Mouse (Mus musculus): ENCODE measurements around the gene Thoc3. TPM values are rescaled to one million over a fixed set of nuclear protein-coding genes. Genes with fewer than 3 reads are reported as not detected.
A peak's percentile ranks its signal among the peaks of the same experiment; 100 is the strongest.

The Thoc3 gene
- polyA plus RNA-seq, 1 experiment: 21.0 TPM

- H3K4me1 ChIP-seq (ENCODE audit: control insufficient read depth, insufficient read depth, insufficient read length): no peaks in the 10 kb centered on the region
- H3K27me3 ChIP-seq (ENCODE audit: control insufficient read depth, insufficient read depth, low read length): no peaks in the 10 kb centered on the region
- WGBS: 34% methylated on average over 19 of the region's 19 CpGs
- no peak overlapping the region for H3K4me3 ChIP-seq (ENCODE audit: extremely low read depth, insufficient read depth, insufficient read length)
- no peaks in the 10 kb centered on the region for H3K36me3 ChIP-seq (ENCODE audit: control insufficient read depth, insufficient read depth, low read length)
- no peak for TF ChIP-seq POLR2A (IDR thresholded peaks at IDR 0.05; ENCODE audit: low read depth, low read length)
- TF ChIP-seq CTCF (IDR thresholded peaks at IDR 0.05; ENCODE audit: extremely low read depth, insufficient read depth, insufficient read length, insufficient replicate concordance): peak; percentile 98
- no peak overlapping the region for H3K27ac ChIP-seq (ENCODE audit: insufficient read depth, low read length)
- DNase-seq (ENCODE audit: low read depth in 1 of 2, low spot score in 2 of 2): peak; percentile 54 to 78
These were observed 21.8 kb downstream of the Thoc3 start for GRCm38 (mm10) chr13:54446686-54447495.

- H3K27ac ChIP-seq (ENCODE audit: insufficient read depth, low read length): no peak overlapping the region
- 92% methylated on average over 3 of the region's 3 CpGs for WGBS
- no peaks in the 10 kb centered on the region for H3K27me3 ChIP-seq (ENCODE audit: control insufficient read depth, insufficient read depth, low read length)
- TF ChIP-seq CTCF (IDR thresholded peaks at IDR 0.05; ENCODE audit: extremely low read depth, insufficient read depth, insufficient read length, insufficient replicate concordance) (no peak), POLR2A (IDR thresholded peaks at IDR 0.05; ENCODE audit: low read depth, low read length) (no peak)
- no peaks in the 10 kb centered on the region for H3K36me3 ChIP-seq (ENCODE audit: control insufficient read depth, insufficient read depth, low read length)
- no peaks in the 10 kb centered on the region for H3K4me1 ChIP-seq (ENCODE audit: control insufficient read depth, insufficient read depth, insufficient read length)
- no peak overlapping the region for H3K4me3 ChIP-seq (ENCODE audit: extremely low read depth, insufficient read depth, insufficient read length)
- no peak for DNase-seq (ENCODE audit: low read depth in 1 of 2, low spot score in 2 of 2)
These were observed 25.0 kb downstream of the Thoc3 start for GRCm38 (mm10) chr13:54443693-54444092.

GRCm38 (mm10) chr13:54439912-54440311, 28.7 kb downstream of the Thoc3 start:
- Histone ChIP-seq H3K4me3 (ENCODE audit: extremely low read depth, insufficient read depth, insufficient read length) (no peak overlapping the region), H3K27ac (ENCODE audit: insufficient read depth, low read length) (no peak overlapping the region), H3K4me1 (ENCODE audit: control insufficient read depth, insufficient read depth, insufficient read length) (no peaks in the 10 kb centered on the region), H3K27me3 (ENCODE audit: control insufficient read depth, insufficient read depth, low read length) (no peaks in the 10 kb centered on the region), H3K36me3 (ENCODE audit: control insufficient read depth, insufficient read depth, low read length) (no peaks in the 10 kb centered on the region)
- TF ChIP-seq CTCF (IDR thresholded peaks at IDR 0.05; ENCODE audit: extremely low read depth, insufficient read depth, insufficient read length, insufficient replicate concordance): no peak
- TF ChIP-seq POLR2A (IDR thresholded peaks at IDR 0.05; ENCODE audit: low read depth, low read length): no peak
- DNase-seq (ENCODE audit: low read depth in 1 of 2, low spot score in 2 of 2): no peak
- 83% methylated on average over 7 of the region's 7 CpGs for WGBS

GRCm38 (mm10) chr13:54438814-54439213, 29.8 kb downstream of the Thoc3 start:
- no peak for DNase-seq (ENCODE audit: low read depth in 1 of 2, low spot score in 2 of 2)
- H3K27ac ChIP-seq (ENCODE audit: insufficient read depth, low read length): no peak overlapping the region
- WGBS: 66% methylated on average over 3 of the region's 3 CpGs
- H3K4me1 ChIP-seq (ENCODE audit: control insufficient read depth, insufficient read depth, insufficient read length): no peaks in the 10 kb centered on the region
- H3K4me3 ChIP-seq (ENCODE audit: extremely low read depth, insufficient read depth, insufficient read length): no peak overlapping the region
- no peaks in the 10 kb centered on the region for H3K27me3 ChIP-seq (ENCODE audit: control insufficient read depth, insufficient read depth, low read length)
- H3K36me3 ChIP-seq (ENCODE audit: control insufficient read depth, insufficient read depth, low read length): no peaks in the 10 kb centered on the region
- TF ChIP-seq CTCF (IDR thresholded peaks at IDR 0.05; ENCODE audit: extremely low read depth, insufficient read depth, insufficient read length, insufficient replicate concordance) (no peak), POLR2A (IDR thresholded peaks at IDR 0.05; ENCODE audit: low read depth, low read length) (no peak)

GRCm38 (mm10) chr13:54437083-54437482, 31.6 kb downstream of the Thoc3 start:
- no peaks in the 10 kb centered on the region for H3K27me3 ChIP-seq (ENCODE audit: control insufficient read depth, insufficient read depth, low read length)
- no peak overlapping the region for H3K4me3 ChIP-seq (ENCODE audit: extremely low read depth, insufficient read depth, insufficient read length)
- WGBS: 90% methylated on average over 6 of the region's 6 CpGs
- DNase-seq (ENCODE audit: low read depth in 1 of 2, low spot score in 2 of 2): no peak
- no peak overlapping the region for H3K27ac ChIP-seq (ENCODE audit: insufficient read depth, low read length)
- no peak for TF ChIP-seq CTCF (IDR thresholded peaks at IDR 0.05; ENCODE audit: extremely low read depth, insufficient read depth, insufficient read length, insufficient replicate concordance)
- no peak for TF ChIP-seq POLR2A (IDR thresholded peaks at IDR 0.05; ENCODE audit: low read depth, low read length)
- no peaks in the 10 kb centered on the region for H3K4me1 ChIP-seq (ENCODE audit: control insufficient read depth, insufficient read depth, insufficient read length)
- no peaks in the 10 kb centered on the region for H3K36me3 ChIP-seq (ENCODE audit: control insufficient read depth, insufficient read depth, low read length)

GRCm38 (mm10) chr13:54436666-54437065, 32.0 kb downstream of the Thoc3 start:
- 74% methylated on average over 5 of the region's 5 CpGs for WGBS
- Histone ChIP-seq H3K36me3 (ENCODE audit: control insufficient read depth, insufficient read depth, low read length) (no peaks in the 10 kb centered on the region), H3K27me3 (ENCODE audit: control insufficient read depth, insufficient read depth, low read length) (no peaks in the 10 kb centered on the region), H3K27ac (ENCODE audit: insufficient read depth, low read length) (no peak overlapping the region), H3K4me1 (ENCODE audit: control insufficient read depth, insufficient read depth, insufficient read length) (no peaks in the 10 kb centered on the region), H3K4me3 (ENCODE audit: extremely low read depth, insufficient read depth, insufficient read length) (no peak overlapping the region)
- DNase-seq (ENCODE audit: low read depth in 1 of 2, low spot score in 2 of 2): no peak
- TF ChIP-seq CTCF (IDR thresholded peaks at IDR 0.05; ENCODE audit: extremely low read depth, insufficient read depth, insufficient read length, insufficient replicate concordance): no peak
- TF ChIP-seq POLR2A (IDR thresholded peaks at IDR 0.05; ENCODE audit: low read depth, low read length): no peak

DNA sequence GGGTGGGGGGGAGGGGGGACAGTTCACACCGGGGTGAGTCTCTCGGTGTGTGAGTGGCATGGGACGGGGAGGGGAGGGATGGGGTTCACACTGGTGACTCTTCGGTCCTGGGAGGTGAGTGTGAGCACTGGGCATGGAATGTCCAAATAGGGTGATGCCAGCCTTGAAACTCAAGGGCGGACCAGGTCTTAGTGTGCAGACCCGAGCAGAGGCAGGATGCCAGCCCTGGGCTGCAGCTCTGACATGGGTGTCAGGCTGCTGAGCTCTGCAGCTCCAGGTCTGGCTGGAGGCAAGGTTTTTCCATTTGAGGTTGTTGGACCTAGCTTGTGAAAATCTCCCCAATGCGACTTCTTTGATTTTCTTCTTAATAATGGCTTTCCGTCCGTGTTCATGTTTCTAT, 37.5 kb downstream of the Thoc3 start:
- no peak for DNase-seq (ENCODE audit: low read depth in 1 of 2, low spot score in 2 of 2)
- no peak overlapping the region for H3K27ac ChIP-seq (ENCODE audit: insufficient read depth, low read length)
- 85% methylated on average over 9 of the region's 9 CpGs for WGBS
- no peaks in the 10 kb centered on the region for H3K36me3 ChIP-seq (ENCODE audit: control insufficient read depth, insufficient read depth, low read length)
- H3K4me1 ChIP-seq (ENCODE audit: control insufficient read depth, insufficient read depth, insufficient read length): peaks cover 10% of the 10 kb centered on the region; the same call in 1 of the 2 replicates
- no peak for TF ChIP-seq CTCF (IDR thresholded peaks at IDR 0.05; ENCODE audit: extremely low read depth, insufficient read depth, insufficient read length, insufficient replicate concordance)
- TF ChIP-seq POLR2A (IDR thresholded peaks at IDR 0.05; ENCODE audit: low read depth, low read length): no peak
- H3K27me3 ChIP-seq (ENCODE audit: control insufficient read depth, insufficient read depth, low read length): no peaks in the 10 kb centered on the region
- no peak overlapping the region for H3K4me3 ChIP-seq (ENCODE audit: extremely low read depth, insufficient read depth, insufficient read length)
